Mouse (Mus musculus): ENCODE data around the gene F2rl2.

F2rl2 gene

DNA sequence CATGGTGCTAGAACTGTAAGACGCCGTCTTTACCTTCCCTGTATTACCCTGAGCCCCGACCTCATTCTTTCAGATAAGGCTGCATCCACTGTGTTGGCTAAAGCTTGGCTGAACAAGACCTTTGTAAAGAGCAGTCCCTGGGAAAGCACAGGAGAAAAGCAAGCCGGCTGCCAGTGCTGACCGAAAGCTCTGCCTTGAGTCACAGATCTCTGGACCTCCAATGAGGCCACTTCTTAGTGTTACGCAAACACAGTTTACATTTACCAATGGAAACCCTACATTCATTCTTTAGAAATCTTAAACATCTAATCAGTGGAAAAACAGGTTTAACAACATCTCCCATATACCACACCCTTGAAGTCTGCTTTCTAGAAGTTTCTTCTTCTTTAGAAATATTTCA is 8.9 kb downstream of the F2rl2 start:
- no peak for DNase-seq

DNA sequence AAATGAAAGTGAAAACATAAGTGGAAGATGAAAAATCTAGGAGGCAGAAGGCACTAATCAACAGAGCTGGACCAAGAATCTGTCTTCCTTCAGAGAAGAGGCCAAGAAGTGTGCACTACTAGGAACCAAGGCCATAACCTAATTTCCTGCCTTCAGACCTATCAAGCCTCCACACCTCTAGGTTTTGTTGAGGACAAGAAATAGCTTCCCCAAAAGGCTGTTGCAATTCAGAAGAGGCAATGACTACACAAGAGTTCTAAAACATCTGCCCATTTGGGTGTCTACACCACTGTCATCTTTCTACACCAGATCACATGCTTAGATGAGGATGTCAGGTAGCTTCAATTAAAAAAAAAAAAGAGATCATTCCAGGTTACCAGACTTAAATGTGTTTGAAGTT is 15.4 kb downstream of the F2rl2 start:
- no peak for DNase-seq

DNA sequence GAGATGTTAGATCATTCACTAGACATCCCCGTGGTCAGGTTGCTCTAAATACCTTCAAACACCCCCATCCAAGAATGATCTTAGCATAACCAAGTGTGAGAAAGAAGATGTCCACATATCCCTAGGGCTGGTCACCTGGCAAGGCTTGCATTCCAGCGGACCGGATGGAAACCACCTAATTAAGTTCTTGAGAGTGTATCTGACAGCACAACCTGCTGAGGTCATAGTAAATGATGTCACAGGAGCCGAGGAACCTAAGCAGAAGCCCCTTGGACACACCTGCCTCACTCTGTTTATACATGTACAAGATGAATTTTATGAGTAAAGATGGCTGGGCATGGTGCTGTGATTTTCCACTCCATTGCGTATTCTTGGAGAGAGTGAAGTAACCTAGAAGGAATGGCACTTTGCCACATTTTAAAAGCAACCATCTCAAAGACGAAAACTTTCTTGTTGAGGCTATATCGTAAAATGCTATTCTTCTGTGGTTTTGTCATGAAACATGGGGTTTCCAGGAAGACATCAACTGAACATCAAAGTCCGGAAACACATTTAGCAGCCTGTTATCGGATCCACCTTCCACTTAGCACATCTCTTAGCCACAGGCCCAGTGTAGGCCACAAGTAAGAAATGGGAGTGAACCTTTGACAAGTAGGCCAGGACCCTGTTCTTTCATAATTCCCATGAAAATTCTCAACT is 16.1 kb downstream of the F2rl2 start:
- no peak for DNase-seq

DNA sequence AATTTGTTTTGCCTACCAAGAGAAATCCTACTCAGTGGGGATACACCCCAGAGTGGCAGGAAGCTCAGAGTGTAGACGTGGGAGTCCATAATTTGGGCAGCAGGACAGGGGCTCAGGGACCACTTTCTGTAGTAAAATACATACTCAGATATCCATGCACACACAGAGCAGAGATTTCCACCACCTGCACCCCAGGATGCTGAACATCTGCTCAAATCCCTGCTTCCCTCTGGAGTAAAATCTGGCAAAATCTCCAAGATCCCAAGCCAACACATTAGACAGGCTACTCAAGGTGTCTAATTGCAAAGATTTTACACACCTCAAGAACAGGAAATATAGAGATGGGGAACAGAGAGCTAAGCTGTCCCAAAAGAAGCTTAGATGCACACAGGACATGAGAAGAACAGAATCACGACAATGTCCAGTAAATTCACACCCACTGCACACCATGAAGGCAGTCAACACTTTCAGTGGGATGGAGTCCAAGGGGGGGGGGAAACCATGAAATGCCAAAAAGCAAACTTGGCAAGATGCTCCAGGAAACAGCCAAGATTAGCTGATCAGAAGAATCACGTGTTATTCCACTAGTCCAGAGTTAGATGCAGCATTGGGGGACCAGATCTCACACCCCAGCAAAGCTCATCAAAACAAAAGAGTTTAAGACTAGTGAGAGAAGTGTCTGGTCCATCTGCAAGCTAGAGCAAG is 17.8 kb downstream of the F2rl2 start:
- no peak for DNase-seq

DNA sequence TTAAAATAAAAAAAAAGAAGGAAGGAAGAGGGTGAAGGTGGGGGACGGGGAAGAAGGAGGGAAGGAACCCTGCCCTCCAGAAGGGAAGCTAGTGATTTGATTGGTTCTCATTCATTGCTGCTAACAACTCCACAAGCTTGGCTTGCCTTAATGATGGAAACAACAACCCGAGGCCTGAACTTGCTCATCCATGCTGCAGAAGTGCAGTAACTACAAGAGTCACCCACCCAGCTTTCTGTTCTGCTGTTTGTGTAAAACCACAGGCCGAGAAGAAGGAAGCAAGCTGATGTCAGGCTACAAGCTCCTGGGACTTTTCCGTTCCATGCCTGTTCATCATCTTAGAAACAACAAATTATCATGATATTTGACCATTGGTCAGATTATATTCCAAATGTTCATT is 18.7 kb downstream of the F2rl2 start:
- DNase-seq = no peak

DNA sequence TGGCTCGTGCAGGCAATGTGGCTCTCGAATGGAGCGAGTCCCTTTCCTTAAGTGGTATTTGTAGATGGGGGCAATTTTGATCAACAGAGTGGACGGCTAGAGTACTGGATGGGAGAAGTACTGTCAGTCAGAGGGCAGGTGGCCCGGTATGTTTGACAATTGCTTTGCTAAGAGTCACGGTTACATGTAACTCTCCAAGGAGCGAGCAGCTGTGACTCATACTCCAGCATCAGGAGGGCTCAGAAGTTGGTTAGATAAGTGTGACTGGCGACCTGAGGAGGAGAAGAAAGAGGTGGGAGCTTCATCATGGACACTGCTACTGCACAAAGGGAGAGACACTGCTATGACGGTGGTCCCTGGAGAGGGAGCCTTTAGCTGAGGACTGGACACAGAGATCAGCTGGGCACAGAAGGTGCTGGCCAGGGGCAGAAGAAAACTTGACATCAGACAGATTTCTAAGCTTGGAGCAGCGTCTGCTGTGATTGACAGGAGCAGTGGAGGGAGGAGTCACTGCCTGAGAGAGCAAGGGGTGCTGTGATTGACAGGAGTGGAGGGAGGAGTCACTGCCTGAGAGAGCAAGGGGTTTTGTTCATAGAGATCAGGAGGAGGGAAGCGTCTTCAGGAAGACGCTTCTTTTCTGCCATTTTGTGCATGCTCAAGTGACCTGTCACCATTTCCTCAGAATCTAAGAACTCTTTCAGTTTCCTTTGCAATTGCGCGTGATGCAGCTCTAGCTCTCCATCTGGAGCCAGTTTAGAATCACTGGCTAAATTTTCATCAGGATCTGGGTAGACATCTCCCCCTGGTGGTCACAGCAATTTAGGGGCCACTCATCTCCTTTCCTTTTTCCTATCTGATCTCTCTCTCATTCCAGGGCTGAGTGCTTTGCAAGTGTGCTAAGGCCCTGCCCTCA is 22.9 kb downstream of the F2rl2 start:
- peak; percentile 25 for DNase-seq

DNA sequence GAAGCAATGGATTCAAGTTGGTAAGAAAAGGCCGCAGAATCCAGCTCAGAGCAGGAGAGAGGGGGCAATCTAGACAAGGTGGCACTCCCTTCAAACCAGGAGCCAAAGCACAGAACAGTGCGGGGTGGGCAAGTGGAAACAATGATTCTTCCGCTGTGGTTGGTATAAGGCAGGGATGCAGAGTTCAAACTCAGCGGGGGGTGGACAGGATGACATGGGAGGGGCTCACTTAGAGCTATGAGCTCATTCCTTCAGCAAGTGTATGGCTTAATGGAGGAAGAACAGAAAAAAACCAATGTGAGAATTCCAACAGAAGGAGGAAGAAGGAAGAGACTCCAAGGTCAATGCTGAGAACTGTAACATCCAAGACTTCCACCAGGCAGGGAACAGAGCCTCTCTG is 33.8 kb downstream of the F2rl2 start:
- DNase-seq = no peak

DNA sequence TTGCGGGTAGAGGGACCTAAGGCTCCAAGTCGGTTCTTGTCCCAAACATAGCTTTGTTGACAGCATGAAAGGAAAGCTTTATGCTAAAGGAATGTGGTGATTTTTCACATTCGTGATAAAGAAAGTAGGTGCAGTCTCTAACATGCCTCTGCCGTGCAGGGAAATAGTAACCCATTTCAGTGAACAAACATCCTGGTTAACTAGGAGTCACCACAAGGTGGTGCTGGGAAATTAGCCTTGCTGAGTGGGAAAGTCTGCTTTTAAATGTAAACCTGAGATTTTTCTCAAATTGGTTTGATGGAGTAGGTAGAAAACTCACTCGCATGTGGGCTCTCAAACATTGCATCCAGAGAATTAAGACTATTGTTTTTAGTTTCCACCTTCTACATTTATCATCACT is 43.0 kb downstream of the F2rl2 start:
- no peak for DNase-seq

DNA sequence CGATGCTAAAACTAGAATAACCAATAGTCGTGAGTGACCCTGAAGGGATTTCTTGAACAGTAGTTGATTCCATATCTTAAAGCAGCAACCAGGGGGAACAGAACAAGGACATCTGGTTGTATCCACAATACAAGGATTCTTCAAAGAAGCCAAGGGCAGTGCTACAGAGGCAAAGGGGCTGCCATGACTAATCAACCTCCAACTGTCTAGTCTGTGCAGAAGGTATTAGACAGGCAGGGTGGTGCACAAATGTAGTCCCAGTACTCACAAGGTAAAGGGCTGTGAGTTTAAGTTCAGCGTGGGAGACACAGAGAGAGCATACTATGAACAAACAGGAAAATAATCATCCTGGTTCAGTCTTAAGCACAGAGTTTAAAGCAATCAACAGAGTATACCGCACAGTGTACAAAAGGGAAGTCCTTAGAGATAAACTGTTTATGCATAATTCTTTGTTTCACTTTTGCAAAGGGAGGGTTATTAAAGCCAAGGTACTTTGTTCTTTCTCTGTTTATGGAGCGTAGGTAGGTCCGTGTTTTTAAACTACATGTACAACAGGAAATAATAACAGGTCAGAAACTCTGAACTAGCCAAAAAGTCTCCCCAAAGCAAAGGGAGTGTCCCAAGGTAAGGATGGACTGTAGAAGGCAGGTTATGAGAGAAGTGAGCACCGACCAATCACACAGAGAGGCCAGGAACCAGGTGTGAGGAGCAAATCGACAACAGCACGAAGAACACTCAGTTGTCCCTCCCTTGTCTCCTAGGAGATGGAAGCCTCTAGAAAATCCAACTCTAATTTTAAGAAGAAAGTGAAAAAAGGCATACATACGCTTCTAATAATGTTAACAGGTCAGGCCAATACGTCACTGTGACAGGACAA is 45.4 kb downstream of the F2rl2 start:
- DNase-seq = no peak

DNA sequence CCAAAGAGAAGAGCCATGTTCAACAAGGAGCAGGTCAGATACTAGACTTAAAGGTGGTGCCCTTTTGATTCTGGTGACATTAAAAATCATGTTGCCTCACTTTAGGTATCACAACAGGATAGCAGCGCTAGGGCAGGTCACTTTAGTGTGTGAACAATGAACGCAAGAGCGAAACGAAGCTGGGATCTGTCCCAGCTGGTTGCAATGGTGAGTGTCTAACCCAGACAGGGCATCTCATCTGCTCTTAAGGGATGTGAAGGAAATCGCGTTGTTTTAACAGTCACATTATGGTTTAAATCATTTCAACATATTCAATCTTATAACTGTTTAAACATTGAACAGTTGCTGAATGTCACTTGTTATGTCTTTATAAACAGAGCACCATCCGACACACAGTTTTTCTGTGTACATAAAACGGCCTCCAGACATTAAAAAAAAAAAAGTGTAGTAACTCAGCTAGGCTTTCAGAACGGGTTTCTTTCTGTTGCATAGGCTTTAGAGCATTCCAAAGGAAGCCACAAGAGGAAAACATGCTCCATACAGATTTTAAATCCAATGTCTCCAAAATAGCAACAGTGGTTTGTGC is 46.3 kb downstream of the F2rl2 start:
- no peak for DNase-seq

DNA sequence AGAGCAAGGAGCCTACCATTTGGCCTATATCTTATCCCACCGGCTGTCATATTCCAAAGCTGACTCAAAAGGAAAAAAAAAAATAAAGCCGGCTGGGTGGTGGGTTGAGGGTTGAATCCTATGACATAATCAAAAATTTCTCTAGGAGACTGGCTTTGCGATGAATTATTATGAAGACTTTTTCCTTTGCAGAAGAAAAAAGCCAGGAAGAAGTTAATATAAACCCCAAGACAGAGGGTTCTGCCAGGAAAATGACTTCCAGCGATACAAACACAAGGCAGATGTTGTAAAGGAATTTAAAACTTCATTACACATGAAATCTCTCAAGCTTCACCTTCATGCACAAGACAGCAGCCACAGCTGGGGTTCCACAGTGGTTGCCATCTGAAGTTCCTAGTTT is 48.8 kb downstream of the F2rl2 start:
- DNase-seq = no peak

DNA sequence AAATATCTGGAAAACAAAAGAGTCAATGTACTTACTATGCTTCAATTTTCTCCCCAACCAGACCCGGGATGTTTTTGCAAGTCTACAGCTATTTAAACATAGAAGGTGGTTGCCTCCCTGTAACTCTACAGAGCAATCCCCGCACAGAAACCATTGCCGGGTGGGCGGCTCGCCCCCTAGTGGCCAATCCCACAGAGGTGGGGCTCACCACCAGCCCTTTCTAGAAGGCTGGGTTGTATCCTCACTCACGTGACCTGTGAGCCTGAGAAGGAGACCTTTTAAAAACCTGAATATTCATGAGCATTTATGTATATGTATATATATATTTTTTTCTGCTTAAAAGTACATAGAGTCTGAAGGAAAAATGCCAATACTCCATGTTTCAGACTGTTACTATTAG is 49.9 kb downstream of the F2rl2 start:
- peak; percentile 27 for DNase-seq

DNA sequence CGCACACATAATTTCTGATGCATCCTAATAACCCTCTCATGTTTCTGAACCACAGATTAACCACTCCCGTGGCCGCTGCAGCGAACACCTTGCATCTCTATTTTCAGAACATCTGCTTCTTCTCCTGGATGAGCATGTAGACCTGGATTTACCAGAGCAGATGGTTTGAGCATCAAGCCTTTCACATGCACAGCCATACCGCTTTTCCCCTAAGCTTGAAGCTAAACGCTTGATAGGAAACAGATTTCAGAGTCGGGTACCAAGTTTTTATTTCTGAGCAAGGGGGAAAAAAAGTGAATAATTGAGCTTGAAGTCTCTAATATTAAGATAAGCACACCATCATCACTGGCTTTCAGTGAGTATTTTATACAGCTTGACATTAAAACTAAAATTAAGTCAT is 50.4 kb downstream of the F2rl2 start:
- no peak for DNase-seq

DNA sequence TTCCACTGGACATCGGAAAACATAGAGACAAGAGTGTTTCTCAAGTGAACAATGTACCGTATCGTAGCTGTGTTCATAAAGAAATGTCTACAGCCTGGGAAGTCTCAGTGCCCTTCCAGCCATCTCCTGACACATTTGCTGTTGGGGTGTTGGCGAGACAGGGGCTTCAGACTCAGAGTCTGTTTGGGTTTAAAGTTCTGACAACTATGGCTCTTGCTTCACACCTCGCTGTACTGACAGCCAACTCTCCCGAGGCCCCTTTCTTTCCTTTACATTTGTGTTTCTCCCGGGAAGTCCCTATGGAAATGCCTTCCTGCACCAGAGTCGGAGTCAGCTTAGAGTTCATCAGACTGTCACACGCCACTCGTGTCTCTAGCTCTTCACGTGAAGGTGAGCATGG is 50.9 kb downstream of the F2rl2 start:
- DNase-seq = no peak
